Mouse (Mus musculus) forebrain, postnatal 0 days (tissue): ENCODE measurements at regions not wholly inside any gene's neighbourhood (a gene's known extent, or its start where the extent isn't known, plus 50 kb on each side); places are given as distances from the start of the nearest gene placed in this dataset.

Source experiments
- ATAC-seq: fragments of 200-750 bp; cut with Nextera tagmentation; 2 replicates; pipeline ENCODE4 v1.8.0; 2017; ENCODE audit warnings: mild to moderate bottlenecking, moderate library complexity
- DNase-seq: peaks from one replicate; pipeline ENCODE4 v3.0.0-alpha.2; 2015
- H3K27ac ChIP-seq: fragments of 300-500 bp; sonication (generic); 2 replicates; pipeline ENCODE4 v1.5.1; 2014; ENCODE audit warnings: low read depth, mild to moderate bottlenecking, antibody characterized with exemption, low read length, moderate library complexity, mixed read lengths
- H3K27me3 ChIP-seq: fragments of 300-500 bp; sonication (generic); 2 replicates; pipeline ENCODE4 v1.6.1; 2014; ENCODE audit warnings: mild to moderate bottlenecking, low read length, mixed read lengths; ENCODE audit not compliant: insufficient read depth
- H3K36me3 ChIP-seq: fragments of 300-500 bp; sonication (generic); 2 replicates; pipeline ENCODE4 v1.6.1; 2014; ENCODE audit warnings: mild to moderate bottlenecking, moderate library complexity; ENCODE audit not compliant: insufficient read depth
- H3K4me1 ChIP-seq: fragments of 300-500 bp; sonication (generic); 2 replicates; pipeline ENCODE4 v1.6.1; 2014; ENCODE audit warnings: antibody characterized with exemption; ENCODE audit not compliant: insufficient read depth
- H3K4me2 ChIP-seq: fragments of 300-500 bp; sonication (generic); 2 replicates; pipeline ENCODE4 v1.6.1; 2014; ENCODE audit warnings: low read depth, mild to moderate bottlenecking, moderate library complexity
- H3K4me3 ChIP-seq: fragments of 300-500 bp; sonication (generic); 2 replicates; pipeline ENCODE4 v1.5.1; 2014; ENCODE audit warnings: low read depth, low read length, mixed read lengths
- H3K9ac ChIP-seq: fragments of 300-500 bp; sonication (generic); 2 replicates; pipeline ENCODE4 v1.6.1; 2014; ENCODE audit warnings: mild to moderate bottlenecking
- H3K9me3 ChIP-seq: fragments of 300-500 bp; sonication (generic); 2 replicates; pipeline ENCODE4 v1.6.1; 2016; ENCODE audit warnings: low read length
- CTCF ChIP-seq: sonication (generic); IDR thresholded peaks from 2 replicates; pipeline ENCODE4 v1.5.1; 2016; ENCODE audit warnings: antibody characterized with exemption, control low read depth, low read depth
- WGBS: fragments of 180-500 bp; shearing (Covaris S2); extraction: QIAGEN DNeasy Blood & Tissue Kit; methylation state at CpG from one replicate; pipeline ENCODE4 v1.1.7; 2014; 5-methylcytosine and 5-hydroxymethylcytosine counted together

- no peak; the same call in 1 of the 2 replicates for ATAC-seq
- no peaks in the 10 kb centered on the region for H3K27me3 ChIP-seq
Measured at GRCm38 (mm10) chr11:89247991-89248390, 54.1 kb downstream of the Nog start.

GRCm38 (mm10) chr11:89243370-89243769 lies 58.8 kb downstream of the Nog start:
- no peak overlapping the region for H3K27ac ChIP-seq
- WGBS: 11% methylated on average over 3 of the region's 3 CpGs
- H3K4me1 ChIP-seq: no peaks in the 10 kb centered on the region
- no peak overlapping the region for H3K4me3 ChIP-seq
- H3K9me3 ChIP-seq: no peaks in the 10 kb centered on the region
- TF ChIP-seq CTCF: peak; percentile 73
- no peaks in the 10 kb centered on the region for H3K27me3 ChIP-seq
- ATAC-seq (0 out of 2 replicates have a peak, but pooled peaks have one; percentile 14), DNase-seq (peak; percentile 61)
- H3K4me2 ChIP-seq: no peak overlapping the region
- no peaks in the 10 kb centered on the region for H3K36me3 ChIP-seq
- no peak overlapping the region for H3K9ac ChIP-seq

More at GRCm38 (mm10) chr11:89247991-89248390, 54.1 kb downstream of the Nog start:
- TF ChIP-seq CTCF: no peak
- H3K9me3 ChIP-seq: no peaks in the 10 kb centered on the region
- no peak overlapping the region for H3K9ac ChIP-seq
- no peaks in the 10 kb centered on the region for H3K4me1 ChIP-seq
- no peak overlapping the region for H3K4me2 ChIP-seq
- no peak overlapping the region for H3K27ac ChIP-seq
- DNase-seq: peak; percentile 51
- 57% methylated on average over 2 of the region's 2 CpGs for WGBS
- H3K4me3 ChIP-seq: no peak overlapping the region
- H3K36me3 ChIP-seq: no peaks in the 10 kb centered on the region

GRCm38 (mm10) chr11:89242130-89242529 lies 60.0 kb downstream of the Nog start:
- H3K4me1 ChIP-seq: no peaks in the 10 kb centered on the region
- H3K36me3 ChIP-seq: no peaks in the 10 kb centered on the region
- no peaks in the 10 kb centered on the region for H3K9me3 ChIP-seq
- 64% methylated on average over 2 of the region's 2 CpGs for WGBS
- H3K9ac ChIP-seq: no peak overlapping the region
- TF ChIP-seq CTCF: no peak
- H3K4me2 ChIP-seq: no peak overlapping the region
- no peak overlapping the region for H3K27ac ChIP-seq
- H3K27me3 ChIP-seq: no peaks in the 10 kb centered on the region
- ATAC-seq: no peak
- DNase-seq: no peak
- no peak overlapping the region for H3K4me3 ChIP-seq

- H3K9ac ChIP-seq: no peak overlapping the region
- DNase-seq (no peak), ATAC-seq (no peak)
- H3K4me1 ChIP-seq: no peaks in the 10 kb centered on the region
- no peak overlapping the region for H3K27ac ChIP-seq
- H3K9me3 ChIP-seq: no peaks in the 10 kb centered on the region
- no peak overlapping the region for H3K4me3 ChIP-seq
- no peaks in the 10 kb centered on the region for H3K27me3 ChIP-seq
- WGBS: 56% methylated on average over 9 of the region's 9 CpGs
- no peak for TF ChIP-seq CTCF
- no peaks in the 10 kb centered on the region for H3K36me3 ChIP-seq
- H3K4me2 ChIP-seq: no peak overlapping the region
Measured at GRCm38 (mm10) chr11:89239891-89240290, 62.2 kb downstream of the Nog start.

GRCm38 (mm10) chr11:89236904-89237303 lies 65.2 kb downstream of the Nog start:
- H3K9ac ChIP-seq: no peak overlapping the region
- H3K4me3 ChIP-seq: no peak overlapping the region
- no peak overlapping the region for H3K4me2 ChIP-seq
- H3K36me3 ChIP-seq: no peaks in the 10 kb centered on the region
- ATAC-seq (no peak), DNase-seq (no peak)
- H3K9me3 ChIP-seq: no peaks in the 10 kb centered on the region
- TF ChIP-seq CTCF: no peak
- H3K27ac ChIP-seq: no peak overlapping the region
- WGBS: 97% methylated on average over 3 of the region's 3 CpGs
- no peaks in the 10 kb centered on the region for H3K27me3 ChIP-seq
- H3K4me1 ChIP-seq: no peaks in the 10 kb centered on the region

- Histone ChIP-seq H3K4me1 (no peaks in the 10 kb centered on the region), H3K4me2 (no peak overlapping the region), H3K9ac (no peak overlapping the region), H3K27ac (no peak overlapping the region), H3K9me3 (no peaks in the 10 kb centered on the region), H3K4me3 (no peak overlapping the region), H3K27me3 (no peaks in the 10 kb centered on the region), H3K36me3 (no peaks in the 10 kb centered on the region)
- peak; percentile 66 for DNase-seq
- no peak for TF ChIP-seq CTCF
- WGBS: 39% methylated on average over 9 of the region's 9 CpGs
- peak; percentile 76 for ATAC-seq
Measured at GRCm38 (mm10) chr11:89232884-89233480, 69.2 kb downstream of the Nog start.

GRCm38 (mm10) chr11:89229726-89230125 lies 72.4 kb downstream of the Nog start:
- DNase-seq: no peak
- Histone ChIP-seq H3K4me3 (no peak overlapping the region), H3K4me2 (no peak overlapping the region), H3K9ac (no peak overlapping the region), H3K27ac (no peak overlapping the region), H3K9me3 (no peaks in the 10 kb centered on the region), H3K27me3 (no peaks in the 10 kb centered on the region), H3K4me1 (no peaks in the 10 kb centered on the region), H3K36me3 (no peaks in the 10 kb centered on the region)
- WGBS: 49% methylated on average over 5 of the region's 5 CpGs
- no peak for TF ChIP-seq CTCF
- 0 out of 2 replicates have a peak, but pooled peaks have one; percentile 10 for ATAC-seq
